Mouse (Mus musculus): ENCODE results near the gene Depp1.

DNA sequence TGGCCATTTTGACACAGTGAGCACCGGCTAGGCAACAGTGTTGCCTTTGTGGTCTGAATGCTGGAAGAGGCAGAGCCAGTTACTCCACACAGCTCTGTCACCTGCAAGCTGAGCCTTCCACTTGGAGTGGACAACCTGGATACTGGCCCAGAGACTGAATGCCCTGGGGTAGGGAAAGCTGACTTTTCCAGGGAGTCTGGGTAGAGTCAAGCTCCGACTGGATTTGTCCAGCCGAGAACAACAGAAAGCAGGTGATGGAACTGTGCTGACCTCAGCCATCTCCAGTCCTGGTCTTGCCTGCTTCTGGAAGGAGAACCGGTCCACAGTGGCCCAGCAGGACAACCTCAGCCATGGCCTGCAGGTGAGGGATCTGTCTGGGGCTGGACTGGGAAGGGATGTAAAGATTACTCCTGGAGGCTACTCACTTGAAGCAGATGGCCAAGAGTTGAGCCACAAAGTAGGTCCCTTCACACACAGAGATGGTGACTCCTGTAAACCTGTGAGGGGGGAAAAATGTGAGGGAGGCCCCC is 47.6 kb downstream of the Depp1 start:
- no peak for TF ChIP-seq CTCF (IDR thresholded peaks at IDR 0.05; ENCODE audit: low read depth, low read length)
- no peak for TF ChIP-seq POLR2A (IDR thresholded peaks at IDR 0.05; ENCODE audit: extremely low read depth, insufficient read depth, low read length)

All from liver, adult 2 months (tissue).